Mouse (Mus musculus) layer of hippocampus, postnatal 25 days (tissue): Measurements from ENCODE around the gene Kif24. TPM values are rescaled to one million over a fixed set of nuclear protein-coding genes. Genes with fewer than 3 reads are reported as not detected.

ENCODE experiments used
- DNase-seq, 2 experiments: peaks; one replicate each; pipeline ENCODE4 v3.0.0; 2022; ENCODE audit warnings: mixed read lengths in 2 of 2, low spot score in 1 of 2; ENCODE audit errors: extremely low spot score in 1 of 2
- total RNA-seq, 2 experiments: library from RNA; stranded (reverse); gene quantifications; 2 replicates each; pipeline ENCODE4 v1.2.3; 2021

Gene Kif24
- 1 to 10 TPM; 1.0 to 1.5 TPM for total RNA-seq

GRCm38 (mm10) chr4:41464345-41465286, at the start of gene Kif24, which contains the start of gene Nudt2:
TSS of gene Kif24 (minus strand) at chr4:41464887.
TSS of gene Nudt2 (plus strand) at chr4:41465151.
- DNase-seq: peak; percentile 81 to 91

GRCm38 (mm10) chr4:41513714-41514113, 49.0 kb upstream of the Kif24 start:
- no peak for DNase-seq

GRCm38 (mm10) chr4:41513309-41513708, 48.6 kb upstream of the Kif24 start:
- DNase-seq: no peak

DNA sequence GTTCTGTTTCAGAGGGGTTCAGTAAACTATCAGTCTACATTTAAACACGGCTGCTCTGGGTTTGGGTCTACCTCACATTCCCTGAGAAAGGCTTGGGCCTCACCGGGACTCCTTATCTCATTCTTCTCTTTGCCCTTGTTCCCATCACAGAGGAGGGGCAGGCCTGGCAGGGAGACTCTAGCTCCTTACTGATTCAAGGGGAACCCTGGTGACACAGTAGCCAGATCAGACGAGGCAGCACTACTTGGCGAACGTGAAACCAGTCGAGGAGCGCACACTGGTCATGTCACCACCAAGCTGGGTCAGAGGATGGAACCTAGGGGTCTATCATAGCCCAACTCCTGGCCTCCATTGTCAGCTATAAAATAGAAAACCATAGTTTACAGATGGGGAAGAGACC, 43.3 kb upstream of the Kif24 start:
- no peak for DNase-seq

- no peak for DNase-seq
These were observed 42.7 kb upstream of the Kif24 start for GRCm38 (mm10) chr4:41507326-41507924.

DNA sequence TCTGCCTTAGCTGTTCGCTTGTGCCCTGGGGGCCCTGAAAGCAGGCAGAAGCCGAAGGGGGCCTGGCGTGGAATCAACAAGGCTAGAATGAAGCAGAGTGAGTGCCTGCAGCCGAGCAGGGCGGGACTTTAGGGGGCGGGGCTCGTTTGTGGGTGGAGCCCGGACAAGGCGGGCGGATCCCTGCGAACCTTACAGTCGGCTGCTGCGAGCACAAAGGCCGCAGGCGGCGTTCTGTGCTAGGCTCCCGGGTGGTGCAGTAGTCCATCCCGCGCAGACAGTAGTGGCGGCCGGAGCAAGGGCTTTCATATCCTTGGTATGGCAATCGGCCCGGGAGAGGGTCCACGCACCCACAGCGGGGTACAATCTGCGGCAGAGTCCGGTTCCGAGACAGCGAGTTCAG, 42.2 kb upstream of the Kif24 start:
- peak; percentile 69 to 74 for DNase-seq

DNA sequence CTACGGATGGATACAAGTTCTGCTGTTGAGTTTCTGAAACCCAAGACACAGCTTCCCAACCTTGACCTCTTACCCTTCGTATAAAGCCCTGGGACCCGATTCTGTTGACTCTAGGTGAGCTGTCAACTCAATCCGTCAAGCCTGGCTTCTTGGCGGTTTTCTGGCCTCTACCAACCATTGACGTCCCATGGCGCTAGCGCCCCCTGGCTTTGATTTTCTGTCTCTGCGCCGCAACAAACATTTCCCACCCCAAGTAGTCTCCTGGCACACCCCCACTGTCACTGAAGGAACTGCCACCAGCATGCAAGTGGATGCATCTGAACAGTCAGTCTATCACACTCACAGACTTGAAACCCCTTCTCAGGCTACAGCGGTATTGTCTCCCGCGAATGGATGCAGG, 41.5 kb upstream of the Kif24 start:
- peak; percentile 52 to 65 for DNase-seq

DNA sequence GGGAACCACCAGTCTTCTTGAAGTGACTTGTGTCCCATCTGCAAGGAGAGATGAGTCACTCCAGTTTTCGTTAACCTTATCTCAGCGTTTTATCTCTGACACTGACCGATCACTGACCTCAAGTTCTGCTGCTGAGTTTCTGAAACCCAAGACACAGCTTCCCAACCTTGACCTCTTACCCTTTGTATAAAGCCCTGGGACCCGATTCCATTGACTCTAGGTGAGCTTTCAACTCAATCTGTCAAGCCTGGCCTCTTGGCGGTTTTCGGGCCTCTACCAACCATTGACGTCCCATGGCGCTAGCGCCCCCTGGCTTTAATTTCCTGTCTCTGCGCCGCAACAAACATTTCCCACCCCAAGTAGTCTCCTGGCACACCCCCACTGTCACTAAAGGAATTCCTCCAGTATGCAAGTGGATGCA, 40.5 kb upstream of the Kif24 start:
- DNase-seq: no peak

DNA sequence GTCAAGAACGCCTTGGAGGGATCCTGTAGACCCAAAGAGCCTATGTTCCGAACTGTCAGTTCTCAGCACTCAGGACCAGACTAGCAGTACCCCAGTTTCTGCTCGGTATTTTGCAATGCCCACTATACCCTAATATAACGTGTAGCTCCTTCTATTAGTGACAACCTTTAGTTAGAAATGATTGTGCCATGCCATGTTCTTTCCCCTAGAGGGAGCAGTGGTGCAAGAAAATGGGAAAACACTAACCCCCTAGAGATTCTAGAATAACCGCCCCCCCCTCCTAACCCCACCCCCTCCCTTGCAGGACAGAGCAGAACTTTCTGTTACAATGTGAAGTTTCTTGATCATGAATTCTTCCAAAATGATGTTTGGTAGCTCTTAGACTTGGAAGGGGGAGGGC, 39.6 kb upstream of the Kif24 start:
- DNase-seq: no peak

- DNase-seq: peak; percentile 84 to 86
These were observed 38.3 kb upstream of the Kif24 start, which contains the start of gene AI464131 for GRCm38 (mm10) chr4:41502986-41503412. TSS of gene AI464131 (minus strand) at chr4:41503076.

DNA sequence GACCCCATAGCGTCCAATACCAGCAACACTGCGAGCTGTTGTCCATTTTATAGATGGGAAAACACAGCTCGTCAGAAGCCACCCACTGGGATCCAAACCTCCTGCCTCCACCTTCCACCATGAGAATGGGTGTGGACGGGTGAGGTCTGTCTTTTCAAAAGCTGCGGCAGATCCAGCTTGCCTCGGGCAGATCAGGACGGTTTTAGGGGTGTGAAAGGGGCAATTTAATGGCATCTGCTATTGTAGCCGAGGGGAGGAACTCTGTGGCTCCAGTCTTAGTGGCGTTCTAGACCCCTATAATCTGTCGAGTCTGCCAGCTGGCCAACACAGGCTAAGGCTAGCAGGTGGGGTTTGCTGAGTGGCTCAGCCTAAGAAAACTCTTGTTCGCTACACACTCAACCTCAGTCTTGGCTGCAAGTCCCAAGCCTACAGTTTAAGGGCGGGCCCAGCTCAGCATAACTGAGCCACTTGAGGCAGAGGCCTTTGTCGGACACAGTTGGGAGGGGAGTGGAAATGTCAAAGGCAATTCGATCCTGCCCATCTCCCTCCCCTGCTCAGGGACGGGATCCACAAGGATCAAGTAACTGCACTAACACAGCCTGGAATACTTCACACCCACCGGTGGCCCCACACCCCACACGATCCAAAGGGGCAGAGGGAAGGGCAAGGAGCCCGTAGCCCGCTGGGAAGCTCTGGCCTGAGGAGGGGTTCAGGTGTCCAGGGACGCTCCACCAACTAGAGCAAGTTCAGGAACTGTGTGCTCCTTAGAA, 37.7 kb upstream of the Kif24 start:
- no peak for DNase-seq

GRCm38 (mm10) chr4:41500787-41501186, 36.1 kb upstream of the Kif24 start:
- DNase-seq: no peak

- no peak for DNase-seq
These were observed 34.9 kb upstream of the Kif24 start for GRCm38 (mm10) chr4:41499619-41500018.

- no peak for DNase-seq
These were observed 34.3 kb upstream of the Kif24 start for GRCm38 (mm10) chr4:41498921-41499391.

- DNase-seq: no peak
These were observed 33.5 kb upstream of the Kif24 start for GRCm38 (mm10) chr4:41497995-41498845.

DNA sequence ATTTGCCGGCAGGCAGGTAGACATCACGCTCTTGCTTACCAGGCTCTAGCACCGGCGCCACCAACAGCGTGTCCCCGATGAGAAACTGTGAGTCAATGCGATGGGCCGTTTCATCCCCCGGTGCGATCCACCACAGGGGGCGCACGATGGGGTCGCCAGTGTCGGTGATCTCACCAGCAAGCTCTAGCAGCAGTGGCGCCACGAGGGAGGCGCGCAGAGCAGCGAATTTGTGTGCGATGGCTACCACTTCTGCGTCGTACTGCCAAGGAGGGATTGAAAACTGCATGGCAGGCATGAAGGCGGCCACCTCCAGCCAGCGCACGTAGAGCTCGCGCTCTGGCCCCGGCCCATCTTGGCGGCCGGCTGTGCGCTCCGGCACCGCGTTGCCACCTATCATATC, 32.9 kb upstream of the Kif24 start:
- peak in 1 of 2 experiments; percentile 42 for DNase-seq

DNA sequence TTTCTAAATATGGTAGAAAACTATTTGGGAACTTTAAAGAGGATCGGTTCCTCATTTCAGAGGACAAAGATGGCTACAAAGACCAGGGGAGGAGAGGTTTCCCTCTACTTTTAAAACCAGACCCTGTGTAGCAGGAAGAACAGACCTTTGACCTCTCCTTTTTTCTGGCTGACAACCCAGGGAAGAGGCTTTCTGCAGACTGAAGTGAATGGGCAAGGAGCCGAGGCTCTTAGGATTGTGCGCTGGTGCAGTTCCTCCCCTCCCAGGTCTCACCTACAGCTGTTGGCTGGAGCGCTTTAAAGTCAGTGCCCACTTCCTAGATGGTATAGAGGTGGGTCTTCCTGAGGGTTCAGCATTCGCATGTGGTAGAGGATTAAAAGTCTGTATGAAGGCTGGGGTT, 32.4 kb upstream of the Kif24 start:
- DNase-seq: no peak

GRCm38 (mm10) chr4:41495850-41496249, 31.2 kb upstream of the Kif24 start:
- no peak for DNase-seq

DNA sequence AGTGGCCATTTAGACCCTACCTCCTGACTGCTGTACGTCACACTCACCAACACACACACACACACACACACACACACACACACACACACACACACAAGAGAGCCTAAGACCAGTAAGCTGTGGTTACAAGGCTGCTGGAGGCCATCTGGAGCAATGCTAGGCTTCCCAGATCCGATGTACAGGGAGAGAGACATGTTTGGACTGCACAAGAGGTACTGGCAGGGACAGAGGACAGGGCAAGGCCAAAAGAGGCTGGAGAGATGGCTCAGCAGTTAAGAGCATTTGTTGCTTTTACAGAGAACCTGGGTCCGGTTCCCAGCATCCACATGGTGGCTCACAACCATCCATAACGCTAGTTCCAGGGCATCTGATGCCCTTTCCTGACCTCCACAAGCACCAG, 30.4 kb upstream of the Kif24 start:
- no peak for DNase-seq

DNA sequence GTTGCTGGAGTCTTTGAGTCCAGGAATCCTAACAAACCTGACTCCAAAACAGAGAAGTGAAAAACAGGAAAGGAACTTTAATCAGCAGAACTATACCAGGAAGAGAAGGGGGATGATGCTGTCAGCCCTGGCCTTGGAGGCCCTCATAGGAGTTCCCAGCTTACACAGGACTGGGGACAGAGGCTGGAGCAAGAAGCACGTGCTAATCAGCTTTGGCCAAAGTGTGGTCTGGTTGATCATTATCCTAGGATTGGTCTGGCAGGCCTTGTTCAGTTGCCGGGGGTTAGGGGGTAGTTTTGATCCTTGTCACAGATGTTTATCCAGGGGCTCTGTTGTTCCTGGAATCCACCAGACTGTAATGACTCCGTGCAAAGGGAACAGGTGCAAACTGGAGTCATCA, 29.7 kb upstream of the Kif24 start:
- no peak for DNase-seq
